Mouse (Mus musculus) olfactory bulb, adult 2 months (tissue): ENCODE measurements around the gene Gm49392. TPM values are rescaled to one million over a fixed set of nuclear protein-coding genes. Genes with fewer than 3 reads are reported as not detected.

ENCODE experiments used
- H3K27ac ChIP-seq: fragments of 200-500 bp; 2 replicates; pipeline ENCODE4 v1.5.1; 2012; ENCODE audit warnings: low read depth, low read length; ENCODE audit not compliant: insufficient read depth
- H3K4me1 ChIP-seq: fragments of 200-500 bp; 2 replicates; pipeline ENCODE4 v1.6.1; 2012; ENCODE audit warnings: low read length; ENCODE audit not compliant: control insufficient read depth, insufficient read depth
- H3K4me3 ChIP-seq: fragments of 200-500 bp; 2 replicates; pipeline ENCODE4 v1.5.1; 2012; ENCODE audit warnings: mild to moderate bottlenecking, low read depth, low read length, moderate library complexity; ENCODE audit not compliant: insufficient read depth
- CTCF ChIP-seq: fragments of 200-500 bp; IDR thresholded peaks from 2 replicates; pipeline ENCODE4 v1.5.1; 2012; ENCODE audit warnings: low read depth, mild to moderate bottlenecking, low read length, moderate library complexity; ENCODE audit not compliant: insufficient read depth
- POLR2A ChIP-seq: fragments of 200-500 bp; IDR thresholded peaks from 2 replicates; pipeline ENCODE4 v1.6.1; 2012; ENCODE audit warnings: mild to moderate bottlenecking, low read depth, low read length, moderate library complexity; ENCODE audit not compliant: insufficient read depth
- WGBS: fragments of 180-500 bp; shearing (Covaris S2); methylation state at CpG from one replicate; pipeline ENCODE4 v1.1.7; 2018; 5-methylcytosine and 5-hydroxymethylcytosine counted together
- polyA plus RNA-seq: library from polyadenylated mRNA; stranded (reverse); fragments of >200 nt; gene quantifications from 2 replicates; pipeline ENCODE4 v1.2.4, GENCODE M21; 2012; ENCODE audit warnings: low replicate concordance; ENCODE audit not compliant: missing spikeins, insufficient read depth, insufficient read length

Gm49392 gene
- polyA plus RNA-seq, 1 experiment = not detected

DNA sequence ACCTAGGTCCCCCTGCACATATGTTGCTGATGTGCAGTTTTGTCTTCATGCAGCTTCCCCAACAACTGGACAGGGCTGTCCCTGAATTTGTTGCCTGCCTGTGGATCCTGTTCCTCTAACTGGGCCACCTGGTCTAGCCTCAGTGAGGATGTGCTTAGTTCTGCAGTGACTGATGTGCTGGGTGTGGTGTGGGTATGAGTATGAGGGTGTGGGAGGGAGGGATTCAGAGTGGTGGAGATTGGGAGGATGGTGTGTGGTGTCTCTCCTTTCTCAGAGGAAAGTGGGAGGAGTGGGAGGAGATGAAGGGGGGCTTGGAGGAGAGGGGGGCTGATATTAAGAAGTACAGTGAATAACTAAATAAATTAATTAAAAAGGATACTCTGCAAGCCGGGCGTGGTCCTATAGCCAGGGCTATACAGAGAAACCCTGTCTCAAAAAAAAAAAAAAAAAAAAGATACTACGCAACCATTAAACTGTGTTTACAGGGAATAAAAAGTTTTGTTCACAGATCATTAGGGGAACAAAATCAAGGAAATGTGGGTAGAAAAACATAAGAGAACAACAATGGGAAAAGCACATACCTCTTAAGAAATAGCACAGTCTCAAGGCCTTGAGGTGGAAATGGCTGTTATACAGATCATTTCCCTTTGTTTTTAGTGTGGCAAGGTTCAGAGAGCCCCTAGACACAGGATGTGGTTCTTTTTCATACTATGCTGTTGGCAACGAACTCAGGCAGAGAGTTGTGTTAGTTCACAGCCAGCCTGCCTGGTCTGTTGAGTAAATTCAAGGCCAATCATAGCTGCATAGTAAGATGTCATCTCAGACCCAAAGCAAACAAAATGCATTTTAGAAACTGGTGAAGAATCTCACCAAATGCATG, 48.2 kb downstream of the Gm49392 start:
- WGBS = 81% methylated on average over 4 of the region's 4 CpGs
- Histone ChIP-seq H3K4me1 (no peaks in the 10 kb centered on the region), H3K4me3 (no peak overlapping the region), H3K27ac (no peak overlapping the region)
- TF ChIP-seq CTCF (no peak), POLR2A (no peak)

DNA sequence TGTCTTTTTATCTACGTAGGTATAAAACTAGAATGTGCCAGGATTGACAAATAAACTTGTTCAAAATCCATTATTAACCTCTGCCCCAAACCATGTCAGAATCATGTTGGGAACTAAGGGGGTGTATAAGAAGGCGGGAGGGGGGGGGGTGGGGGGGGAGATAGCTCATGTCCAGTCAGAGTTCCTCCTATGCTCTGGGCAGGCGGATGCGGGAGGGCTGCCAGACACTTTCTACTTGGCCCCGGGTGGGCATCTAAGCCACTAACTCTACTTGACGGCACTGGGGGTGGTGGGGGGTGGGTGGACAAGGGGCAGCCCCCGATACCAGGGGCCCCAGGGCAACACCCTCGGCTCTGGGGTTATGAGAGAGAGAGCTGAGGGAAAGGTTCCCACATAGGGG, 53.5 kb downstream of the Gm49392 start:
- no peak for TF ChIP-seq CTCF
- TF ChIP-seq POLR2A = no peak
- H3K27ac ChIP-seq = no peak overlapping the region
- H3K4me1 ChIP-seq = no peaks in the 10 kb centered on the region
- WGBS = 74% methylated on average over 8 of the region's 8 CpGs
- no peak overlapping the region for H3K4me3 ChIP-seq

DNA sequence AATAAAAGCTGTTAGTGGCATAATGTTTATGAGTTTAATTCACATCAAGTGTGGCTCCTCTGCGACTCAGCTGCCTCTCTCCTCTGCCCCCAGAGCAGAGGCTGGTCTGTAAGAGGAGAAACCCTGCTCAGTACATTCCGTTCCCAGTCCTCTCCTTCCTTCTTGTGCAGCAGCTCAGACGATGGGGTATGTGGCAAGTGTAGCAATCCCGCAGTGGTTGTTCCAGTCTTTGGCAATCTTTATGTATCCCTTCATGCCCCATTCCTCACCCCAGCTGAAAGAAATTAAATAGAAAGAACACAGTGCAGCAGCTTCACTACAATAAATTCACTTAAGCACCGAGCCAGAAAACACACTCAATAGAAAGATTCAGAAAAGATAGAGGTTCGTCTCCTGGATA, 54.0 kb downstream of the Gm49392 start:
- Histone ChIP-seq H3K4me3 (no peak overlapping the region), H3K4me1 (no peaks in the 10 kb centered on the region), H3K27ac (no peak overlapping the region)
- WGBS = 75% methylated on average over 6 of the region's 6 CpGs
- TF ChIP-seq POLR2A (no peak), CTCF (no peak)

DNA sequence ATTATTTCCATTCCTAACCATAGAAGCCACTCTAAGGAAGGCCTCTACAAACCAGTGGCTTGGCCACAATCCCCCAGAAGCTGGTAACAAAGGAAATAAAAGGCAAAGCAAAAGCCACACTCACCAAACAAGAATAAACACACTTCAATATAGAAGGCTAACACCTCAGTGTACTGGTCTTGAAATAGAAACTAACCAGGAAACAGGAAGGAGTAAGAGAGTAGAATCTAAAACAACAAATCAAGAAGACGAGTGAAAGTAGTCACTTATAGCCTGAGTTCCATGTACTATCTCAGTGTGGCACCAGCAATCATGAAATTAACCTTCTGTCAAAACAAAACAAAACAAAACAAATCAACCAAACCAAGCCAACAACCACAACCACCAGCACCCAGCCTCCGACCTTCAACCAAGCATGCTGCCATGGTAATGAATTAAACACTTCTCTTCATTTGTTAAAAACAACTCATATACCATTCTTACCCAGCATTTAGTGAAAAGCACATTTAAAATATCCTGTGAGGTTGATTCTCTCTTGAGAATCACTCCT, 57.3 kb downstream of the Gm49392 start:
- Histone ChIP-seq H3K4me3 (no peak overlapping the region), H3K4me1 (no peaks in the 10 kb centered on the region), H3K27ac (no peak overlapping the region)
- TF ChIP-seq POLR2A = no peak
- WGBS = 69% methylated on average over 2 of the region's 2 CpGs

DNA sequence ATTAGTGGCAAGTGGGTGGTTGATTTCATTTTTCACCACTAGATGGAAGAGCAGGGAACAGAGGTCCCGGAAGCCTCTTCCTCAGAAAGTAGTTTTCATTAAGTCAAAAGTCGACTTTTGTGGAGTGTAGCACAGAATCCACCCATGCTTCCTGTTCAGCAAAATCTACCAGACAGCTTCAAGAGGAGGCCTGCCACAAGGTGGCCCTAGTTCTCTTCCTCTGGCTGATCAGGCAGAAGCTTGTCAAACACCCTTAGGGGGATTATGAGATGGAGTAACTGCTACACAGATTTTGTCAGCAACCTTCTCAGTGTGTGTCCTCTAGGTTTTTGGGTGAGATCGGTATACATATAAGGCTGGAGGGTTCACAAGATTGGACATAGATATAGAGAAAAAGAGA, 70.6 kb downstream of the Gm49392 start:
- H3K4me1 ChIP-seq = no peaks in the 10 kb centered on the region
- no peak for TF ChIP-seq CTCF
- no peak for TF ChIP-seq POLR2A
- H3K4me3 ChIP-seq = no peak overlapping the region
- no peak overlapping the region for H3K27ac ChIP-seq
- WGBS = 68% methylated on average over 3 of the region's 3 CpGs

DNA sequence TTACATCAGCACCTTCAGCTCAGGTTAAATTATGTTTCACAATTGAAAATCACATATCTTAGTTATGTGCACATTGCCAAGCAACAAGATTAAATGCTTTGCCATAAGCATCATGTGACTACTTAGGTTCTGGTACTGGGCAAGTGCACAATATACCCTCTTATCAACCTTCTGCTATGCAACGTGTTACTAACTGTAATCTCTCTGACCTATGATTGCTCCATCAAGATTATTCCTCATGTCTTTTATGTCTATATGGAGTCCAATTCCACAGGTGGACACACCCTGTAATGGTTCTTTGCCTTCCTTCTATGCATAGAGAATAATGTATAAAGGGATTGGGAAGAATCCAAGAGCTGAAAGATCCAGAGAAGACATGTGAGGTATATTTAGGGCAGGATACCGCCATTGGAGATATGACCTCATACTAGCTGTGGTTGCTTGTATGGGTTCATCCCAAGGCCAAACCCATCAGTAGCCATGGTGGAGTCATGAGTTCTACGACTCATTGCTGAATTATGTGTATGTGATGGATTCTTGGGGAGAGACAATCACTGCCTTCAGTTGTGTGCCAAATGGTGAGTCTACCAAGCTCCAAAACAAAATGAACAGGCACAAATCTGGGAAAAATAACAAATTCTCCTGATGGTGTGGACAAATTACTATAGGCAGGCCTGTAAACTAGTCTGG, 76.1 kb downstream of the Gm49392 start:
- no peak for TF ChIP-seq POLR2A
- TF ChIP-seq CTCF = no peak
- no peak overlapping the region for H3K27ac ChIP-seq
- no peak overlapping the region for H3K4me3 ChIP-seq
- WGBS = 86% methylated on average over 3 of the region's 3 CpGs
- H3K4me1 ChIP-seq = no peaks in the 10 kb centered on the region

DNA sequence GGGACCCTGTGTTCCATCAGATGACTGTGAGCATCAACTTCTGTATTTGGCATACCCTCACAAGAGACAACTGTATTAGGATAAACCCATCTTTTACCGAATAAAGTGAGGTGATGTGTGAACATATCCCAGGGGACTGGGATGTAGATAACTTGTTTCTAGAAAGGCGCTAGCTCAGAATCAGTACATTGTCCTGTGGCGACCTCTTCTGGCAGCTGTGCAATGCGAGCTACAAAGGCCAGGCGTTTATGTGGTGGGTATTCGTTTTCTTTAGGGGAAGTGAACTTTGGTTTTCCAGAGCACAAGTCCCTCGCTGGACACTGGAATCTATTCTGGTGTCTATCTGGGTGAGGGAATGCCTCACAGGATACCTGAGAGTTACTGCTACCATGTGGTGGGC, 77.2 kb downstream of the Gm49392 start:
- no peak for TF ChIP-seq POLR2A
- TF ChIP-seq CTCF = no peak

DNA sequence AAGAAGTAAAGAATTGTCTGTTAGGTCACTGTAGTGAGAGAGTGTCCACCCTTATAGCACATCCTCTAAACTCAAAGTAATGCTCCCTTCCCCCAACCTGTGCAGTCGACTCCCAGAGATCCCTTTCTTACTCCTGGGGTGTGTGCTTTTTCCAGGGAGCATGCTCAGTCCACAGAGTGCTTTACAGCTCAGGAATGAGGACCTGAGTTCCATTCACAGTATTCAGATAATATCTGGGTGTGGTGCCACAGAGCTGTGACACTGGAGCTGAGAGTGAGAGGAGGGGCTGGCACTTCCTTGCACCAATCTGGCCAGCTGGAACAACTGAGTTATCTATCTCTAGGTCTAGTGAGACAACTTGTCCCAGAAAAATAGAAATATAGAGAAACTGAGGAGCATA, 83.0 kb downstream of the Gm49392 start:
- Histone ChIP-seq H3K4me3 (no peak overlapping the region), H3K27ac (no peak overlapping the region), H3K4me1 (no peaks in the 10 kb centered on the region)
- TF ChIP-seq CTCF (no peak), POLR2A (no peak)
- 50% methylated on average over 1 of the region's 1 CpGs for WGBS

More for the DNA sequence above, 77.2 kb downstream of the Gm49392 start:
- WGBS = 9% methylated on average over 7 of the region's 7 CpGs
- Histone ChIP-seq H3K4me1 (no peaks in the 10 kb centered on the region), H3K27ac (no peak overlapping the region), H3K4me3 (no peak overlapping the region)

DNA sequence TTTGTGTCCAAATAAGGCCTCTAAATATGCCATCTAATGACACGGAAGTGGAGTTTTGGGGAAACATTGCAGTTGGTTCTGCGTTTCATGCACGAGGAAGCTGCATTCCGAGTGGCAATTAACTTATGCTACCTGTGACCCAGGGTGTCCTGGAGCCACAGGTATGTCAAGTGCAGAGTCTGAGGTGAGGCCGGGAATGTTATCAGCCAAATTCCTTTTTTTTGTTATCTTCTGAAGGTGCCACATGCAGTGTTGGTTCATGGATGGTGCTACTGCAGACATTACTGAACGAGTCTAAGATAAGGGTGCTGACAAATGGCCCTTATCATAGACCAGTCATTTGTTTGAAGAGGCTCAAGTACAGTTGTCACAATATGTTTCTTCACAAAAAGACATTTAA, 83.9 kb downstream of the Gm49392 start:
- H3K4me3 ChIP-seq = no peak overlapping the region
- H3K4me1 ChIP-seq = no peaks in the 10 kb centered on the region
- WGBS = 93% methylated on average over 6 of the region's 6 CpGs
- TF ChIP-seq POLR2A = no peak
- no peak overlapping the region for H3K27ac ChIP-seq
